Mouse (Mus musculus): ENCODE results near the gene Eml4. TPM values are rescaled to one million over a fixed set of nuclear protein-coding genes. Genes with fewer than 3 reads are reported as not detected.

The Eml4 gene
- polyA plus RNA-seq, 1 experiment from 2014 or later = 24.9 TPM

- no peak for TF ChIP-seq CTCF (IDR thresholded peaks at IDR 0.05)
- in situ Hi-C loops (cut with MboI; ENCODE audit: low pct_unique_long_range_greater_than_20kb) = no loop called here
- ChIA-PET POLR2A (no interaction called here), CTCF (no interaction called here)
- H3K27me3 ChIP-seq = no peaks in the 10 kb centered on the region
- ATAC-seq = no peak
- DNase-seq (ENCODE audit: low read depth, low spot score) = no peak
These were observed 9.7 kb upstream of the Eml4 start for GRCm38 (mm10) chr17:83340895-83341524.

- CTCF ChIA-PET = interaction anchor here (1.5 kb wide), 1 partner anchor 18 kb away, joined by 3 read pairs; no protein-coding TSS in a partner anchor
These were observed 6.5 kb upstream of the Eml4 start for GRCm38 (mm10) chr17:83344226-83344625.

GRCm38 (mm10) chr17:83348056-83348822 is 2.5 kb upstream of the Eml4 start:
- no peak for TF ChIP-seq CTCF (IDR thresholded peaks at IDR 0.05)
- POLR2A ChIA-PET = no interaction called here
- H3K27me3 ChIP-seq = no peaks in the 10 kb centered on the region
- ATAC-seq (no peak), DNase-seq (ENCODE audit: low read depth, low spot score) (no peak)
- CTCF ChIA-PET = no interaction called here
- in situ Hi-C loops (cut with MboI; ENCODE audit: low pct_unique_long_range_greater_than_20kb) = no loop called here

More at GRCm38 (mm10) chr17:83344226-83344625, 6.5 kb upstream of the Eml4 start:
- no peak for TF ChIP-seq CTCF (IDR thresholded peaks at IDR 0.05)
- in situ Hi-C loops (cut with MboI; ENCODE audit: low pct_unique_long_range_greater_than_20kb) = no loop called here
- ATAC-seq = no peak
- DNase-seq (ENCODE audit: low read depth, low spot score) = no peak
- no peaks in the 10 kb centered on the region for H3K27me3 ChIP-seq
- POLR2A ChIA-PET = no interaction called here

GRCm38 (mm10) chr17:83351119-83351531 is 394 bp downstream of the Eml4 start:
- DNase-seq (ENCODE audit: low read depth, low spot score) (no peak), ATAC-seq (peak; percentile 40)
- ChIA-PET POLR2A (no interaction called here), CTCF (no interaction called here)
- in situ Hi-C loops (cut with MboI; ENCODE audit: low pct_unique_long_range_greater_than_20kb) = no loop called here
- no peaks in the 10 kb centered on the region for H3K27me3 ChIP-seq
- TF ChIP-seq CTCF (IDR thresholded peaks at IDR 0.05) = no peak

- no peak for TF ChIP-seq CTCF (IDR thresholded peaks at IDR 0.05)
- in situ Hi-C loops (cut with MboI; ENCODE audit: low pct_unique_long_range_greater_than_20kb) = no loop called here
- ATAC-seq = no peak
- no peak for DNase-seq (ENCODE audit: low read depth, low spot score)
- ChIA-PET CTCF (no interaction called here), POLR2A (no interaction called here)
- H3K27me3 ChIP-seq = no peaks in the 10 kb centered on the region
These were observed 1.1 kb downstream of the Eml4 start for GRCm38 (mm10) chr17:83351601-83352413.

- no peak for TF ChIP-seq CTCF (IDR thresholded peaks at IDR 0.05)
- ATAC-seq (no peak), DNase-seq (ENCODE audit: low read depth, low spot score) (no peak)
- H3K27me3 ChIP-seq = no peaks in the 10 kb centered on the region
- ChIA-PET CTCF (no interaction called here), POLR2A (no interaction called here)
- in situ Hi-C loops (cut with MboI; ENCODE audit: low pct_unique_long_range_greater_than_20kb) = no loop called here
These were observed 1.7 kb downstream of the Eml4 start for GRCm38 (mm10) chr17:83352456-83352855.

GRCm38 (mm10) chr17:83353011-83353410 is 2.3 kb downstream of the Eml4 start:
- no peaks in the 10 kb centered on the region for H3K27me3 ChIP-seq
- DNase-seq (ENCODE audit: low read depth, low spot score) (no peak), ATAC-seq (no peak)
- CTCF ChIA-PET = no interaction called here
- in situ Hi-C loops (cut with MboI; ENCODE audit: low pct_unique_long_range_greater_than_20kb) = no loop called here
- TF ChIP-seq CTCF (IDR thresholded peaks at IDR 0.05) = no peak
- POLR2A ChIA-PET = no interaction called here

- POLR2A ChIA-PET = no interaction called here
- no peaks in the 10 kb centered on the region for H3K27me3 ChIP-seq
- CTCF ChIA-PET = no interaction called here
- in situ Hi-C loops (cut with MboI; ENCODE audit: low pct_unique_long_range_greater_than_20kb) = no loop called here
- DNase-seq (ENCODE audit: low read depth, low spot score) (no peak), ATAC-seq (no peak)
- no peak for TF ChIP-seq CTCF (IDR thresholded peaks at IDR 0.05)
These were observed 2.7 kb downstream of the Eml4 start for GRCm38 (mm10) chr17:83353460-83353859.

- DNase-seq (ENCODE audit: low read depth, low spot score) (no peak), ATAC-seq (no peak)
- TF ChIP-seq CTCF (IDR thresholded peaks at IDR 0.05) = no peak
- ChIA-PET CTCF (interaction anchor here (0.9 to 1.3 kb wide), 4 partner anchors 8 to 50 kb away, joined by 3 to 4 read pairs (median 3); no protein-coding TSS in a partner anchor), POLR2A (no interaction called here)
- no peaks in the 10 kb centered on the region for H3K27me3 ChIP-seq
- in situ Hi-C loops (cut with MboI; ENCODE audit: low pct_unique_long_range_greater_than_20kb) = no loop called here
These were observed 4.8 kb downstream of the Eml4 start for GRCm38 (mm10) chr17:83355481-83355880.

- TF ChIP-seq CTCF (IDR thresholded peaks at IDR 0.05) = no peak
- POLR2A ChIA-PET = no interaction called here
- ATAC-seq (no peak), DNase-seq (ENCODE audit: low read depth, low spot score) (no peak)
- in situ Hi-C loops (cut with MboI; ENCODE audit: low pct_unique_long_range_greater_than_20kb) = no loop called here
- H3K27me3 ChIP-seq = no peaks in the 10 kb centered on the region
- CTCF ChIA-PET = interaction anchor here (0.9 to 1.4 kb wide), 2 partner anchors 25 to 34 kb away, joined by 3 read pairs; no protein-coding TSS in a partner anchor
These were observed 9.2 kb downstream of the Eml4 start for GRCm38 (mm10) chr17:83359934-83360333.

Measured in Patski (cell line).